Comparison of ENCODE assay signal across 9 mouse cellular contexts in the genomic region with DNA sequence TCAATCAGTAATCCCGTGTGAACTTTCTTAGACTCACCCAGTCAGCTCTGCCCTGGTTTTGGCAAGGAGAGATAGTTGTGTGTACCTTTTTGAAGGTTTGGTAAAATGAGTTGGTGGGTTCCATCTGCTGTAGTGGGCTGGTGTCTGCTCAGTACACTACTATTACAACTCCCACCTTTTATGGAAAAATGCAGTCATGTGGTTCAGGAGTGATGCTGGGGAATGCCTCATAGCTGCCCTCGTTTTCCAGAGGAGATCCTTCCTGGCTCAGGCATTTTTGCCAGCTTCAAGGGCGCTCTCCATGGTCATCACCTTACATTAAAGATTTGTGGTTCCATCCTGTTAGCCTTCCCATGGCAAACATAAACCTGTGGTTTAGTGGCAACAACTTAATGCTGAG. TPM values are rescaled to one million over a fixed set of nuclear protein-coding genes. Genes with fewer than 3 reads are reported as not detected.
DNase-seq lines count a peak whose midpoint lies in the region; ATAC-seq and TF ChIP-seq lines count a peak whose summit lies in the region.
"Had no signal": no experiment of that assay in that cellular context is flagged by ENCODE, and none has a peak within 500 bp of the region (broad histone marks: within the 10 kb centered on the region; RNA-seq: fewer than 3 reads in every experiment).

No protein-coding gene starts in this region.

- TF ChIP-seq EP300 in heart, adult 2 months (IDR thresholded peaks at IDR 0.05; ENCODE audit: insufficient read depth, low read depth, low read length), result no peak

- H3K4me2 ChIP-seq in heart, embryonic 11.5 days, result peak overlapping the region; percentile 80
- H3K4me2 ChIP-seq in forebrain, embryonic 15.5 days (replicated peaks), result peak overlapping the region; percentile 68
- peak overlapping the region; percentile 99 for H3K4me2 ChIP-seq in liver, embryonic 13.5 days

- no peak for DNase-seq in heart, adult 2 months
- peak; percentile 39 for DNase-seq in 3T3-L1 (ENCODE audit: low read depth, low spot score)
- no peak for DNase-seq in liver, embryonic 13.5 days
- DNase-seq in frontal cortex, postnatal 10 days (ENCODE audit: low spot score in 2 of 2), result no peak
- DNase-seq in adrenal gland, postnatal 25 days, result no peak
- DNase-seq: adrenal gland, adult 8-10 months had no signal

- no peak overlapping the region for H3K9ac ChIP-seq in heart, embryonic 11.5 days (ENCODE audit: low read depth, low read length)
- no peak overlapping the region for H3K9ac ChIP-seq in heart, adult 2 months (ENCODE audit: low read depth, low read length)
- H3K9ac ChIP-seq in forebrain, embryonic 15.5 days (replicated peaks), result no peak overlapping the region
- peak overlapping the region; percentile 94; the same call in 1 of the 2 replicates for H3K9ac ChIP-seq in liver, embryonic 13.5 days

- no peaks in the 10 kb centered on the region for H3K27me3 ChIP-seq in heart, embryonic 11.5 days (ENCODE audit: control insufficient read depth, insufficient read depth, low read length)
- H3K27me3 ChIP-seq in heart, adult 2 months (ENCODE audit: control insufficient read depth, insufficient read depth, low read length), result no peaks in the 10 kb centered on the region
- no peaks in the 10 kb centered on the region for H3K27me3 ChIP-seq in forebrain, embryonic 15.5 days
- no peaks in the 10 kb centered on the region for H3K27me3 ChIP-seq in liver, embryonic 13.5 days

- no peak overlapping the region for H3K4me3 ChIP-seq in heart, embryonic 11.5 days (ENCODE audit: low read depth, low read length)
- no peak overlapping the region for H3K4me3 ChIP-seq in heart, adult 2 months
- H3K4me3 ChIP-seq in forebrain, embryonic 15.5 days, result peak overlapping the region; percentile 92; the same call in 1 of the 2 replicates
- H3K4me3 ChIP-seq in liver, embryonic 13.5 days (replicated peaks), result peak overlapping the region; percentile 96

- no peaks in the 10 kb centered on the region for H3K9me3 ChIP-seq in heart, embryonic 11.5 days (replicated peaks; ENCODE audit: control insufficient read depth, low read length)
- H3K9me3 ChIP-seq in forebrain, embryonic 15.5 days, result no peaks in the 10 kb centered on the region
- no peaks in the 10 kb centered on the region for H3K9me3 ChIP-seq in liver, embryonic 13.5 days (replicated peaks)

- H3K4me1 ChIP-seq in heart, embryonic 11.5 days (ENCODE audit: control insufficient read depth, insufficient read depth, low read length), result peaks cover 21% of the 10 kb centered on the region
- H3K4me1 ChIP-seq in heart, adult 2 months (ENCODE audit: control insufficient read depth, insufficient read depth, low read length), result peaks cover 15% of the 10 kb centered on the region
- H3K4me1 ChIP-seq in forebrain, embryonic 15.5 days, result peaks cover 35% of the 10 kb centered on the region
- H3K4me1 ChIP-seq in liver, embryonic 13.5 days (replicated peaks), result peaks cover 71% of the 10 kb centered on the region

- intact Hi-C loops in heart, adult 2 months (cut with DNase I), result loop anchor here (2.0 to 5.0 kb wide), 3 partner anchors 39 to 161 kb away; a partner anchor contains a TSS

- no peak for TF ChIP-seq CTCF in heart, adult 2 months (IDR thresholded peaks at IDR 0.05)

- no peak overlapping the region for H3K27ac ChIP-seq in heart, embryonic 11.5 days (ENCODE audit: low read depth, low read length)
- H3K27ac ChIP-seq in heart, adult 2 months, result no peak overlapping the region
- H3K27ac ChIP-seq in forebrain, embryonic 15.5 days (replicated peaks), result no peak overlapping the region
- H3K27ac ChIP-seq in liver, embryonic 13.5 days, result no peak overlapping the region

- no peak for TF ChIP-seq POLR2A in heart, adult 2 months (IDR thresholded peaks at IDR 0.05; ENCODE audit: insufficient read depth, low read depth, low read length)

- no peak for ATAC-seq in heart, embryonic 11.5 days (replicated peaks; ENCODE audit: insufficient number of reproducible peaks, low FRiP score, low TSS enrichment)
- ATAC-seq in forebrain, embryonic 15.5 days (replicated peaks), result no peak
- no peak for ATAC-seq in liver, embryonic 13.5 days (ENCODE audit: low read depth)
- ATAC-seq in activated CD4-positive, CD25-positive, alpha-beta regulatory T cell, adult 4 months, result no peak

- H3K36me3 ChIP-seq in heart, embryonic 11.5 days (ENCODE audit: control insufficient read depth, insufficient read depth, low read length), result no peaks in the 10 kb centered on the region; the same call in 1 of the 2 replicates
- H3K36me3 ChIP-seq in heart, adult 2 months (ENCODE audit: control insufficient read depth, insufficient read depth, low read length), result peaks cover 31% of the 10 kb centered on the region
- H3K36me3 ChIP-seq in forebrain, embryonic 15.5 days, result no peaks in the 10 kb centered on the region
- peaks cover 29% of the 10 kb centered on the region for H3K36me3 ChIP-seq in liver, embryonic 13.5 days

- H3K79me2 ChIP-seq in heart, adult 2 months (replicated peaks; ENCODE audit: control insufficient read depth, insufficient read depth, low read length), result peaks cover 8% of the 10 kb centered on the region

- 39% methylated on average over 3 of the region's 3 CpGs for WGBS in heart, embryonic 11.5 days (ENCODE audit: insufficient replicate concordance)
- WGBS in heart, adult 2 months, result 41% methylated on average over 3 of the region's 3 CpGs
- 40% methylated on average over 3 of the region's 3 CpGs for WGBS in forebrain, embryonic 15.5 days
- 56% methylated on average over 3 of the region's 3 CpGs for WGBS in liver, embryonic 13.5 days (ENCODE audit: insufficient replicate concordance)

RNA-seq across cellular contexts. Expression of a gene that starts 2.6 kb away (rescaled TPM):
- 8.5 and 9.7 TPM in 2 replicates for polyA plus RNA-seq in heart, embryonic 11.5 days (2014; fragmentation: Nextera tagmentation; extraction: Ambion mirVana)
- 10 to 100 TPM; 18.8 to 19.2 TPM for total RNA-seq in heart, adult 2 months (2021)
- polyA plus RNA-seq in heart, adult 2 months (2012; rRNA removed), result 14.3 and 22.5 TPM in 2 replicates
- polyA plus RNA-seq in forebrain, embryonic 15.5 days (2015; fragmentation: Nextera tagmentation; extraction: Ambion mirVana), result 8.9 and 10.2 TPM in 2 replicates
- 4.0 and 4.3 TPM in 2 replicates for polyA plus RNA-seq in liver, embryonic 13.5 days (2015; fragmentation: Nextera tagmentation; extraction: Ambion mirVana)
- total RNA-seq in adrenal gland, postnatal 25 days (2021), result 32.3 and 34.1 TPM in 2 replicates
- polyA plus RNA-seq in activated CD4-positive, CD25-positive, alpha-beta regulatory T cell, adult 4 months (2017; shearing (Covaris generic)), result 10 to 100 TPM in 1 of 2 experiments, 1 to 10 TPM in 1; 9.5 to 10.6 TPM

Comparison
In these comparisons a context has a peak if more than half of its experiments do, and no peak if none do; other contexts are left out.
1. H3K4me3 ChIP-seq: peak in forebrain, embryonic 15.5 days (single experiment) and liver, embryonic 13.5 days (single experiment); none in heart, embryonic 11.5 days (single experiment) and heart, adult 2 months (single experiment).
2. Peak in every context shown above with its lines, with median percentiles within 50 percentile points of each other: H3K4me2 ChIP-seq.